Mouse (Mus musculus) CD4-positive, CD25-positive, alpha-beta regulatory T cell, adult 2 months (primary cell): Measurements from ENCODE around the gene Dctn5.

Experiments
- DNase-seq: peaks from one replicate; pipeline ENCODE4 v3.0.0-alpha.2; 2012; ENCODE audit warnings: low read depth, low spot score

Gene Dctn5

GRCm38 (mm10) chr7:122160037-122160436 lies 27.2 kb downstream of the Dctn5 start:
- no peak for DNase-seq

GRCm38 (mm10) chr7:122163766-122164165 lies 30.9 kb downstream of the Dctn5 start:
- DNase-seq, result no peak

- no peak for DNase-seq
These were observed 34.4 kb downstream of the Dctn5 start for GRCm38 (mm10) chr7:122167203-122167602.

GRCm38 (mm10) chr7:122170705-122171104 lies 37.9 kb downstream of the Dctn5 start:
- no peak for DNase-seq

GRCm38 (mm10) chr7:122171613-122172012 lies 38.8 kb downstream of the Dctn5 start:
- DNase-seq, result no peak

- no peak for DNase-seq
These were observed 47.9 kb downstream of the Dctn5 start for GRCm38 (mm10) chr7:122180720-122181119.

- DNase-seq, result no peak
These were observed 51.7 kb downstream of the Dctn5 start for GRCm38 (mm10) chr7:122184569-122184968.

- DNase-seq, result no peak
These were observed 53.2 kb downstream of the Dctn5 start, which contains the start of gene Ern2 for GRCm38 (mm10) chr7:122186043-122186442. Gene Ern2, minus strand, starts transcription at chr7:122186207.

- peak; percentile 79 for DNase-seq
These were observed 56.6 kb downstream of the Dctn5 start for GRCm38 (mm10) chr7:122189484-122189883.

GRCm38 (mm10) chr7:122191097-122191496 lies 58.3 kb downstream of the Dctn5 start:
- no peak for DNase-seq

- no peak for DNase-seq
These were observed 61.1 kb downstream of the Dctn5 start for GRCm38 (mm10) chr7:122193919-122194318.

- DNase-seq, result no peak
These were observed 63.9 kb downstream of the Dctn5 start for GRCm38 (mm10) chr7:122196771-122197170.

GRCm38 (mm10) chr7:122197306-122197705 lies 64.5 kb downstream of the Dctn5 start:
- peak; percentile 79 for DNase-seq
